Mouse (Mus musculus) frontal cortex, postnatal 25 days (tissue): ENCODE measurements around the gene Ndrg3.
"Not testable (repeated sequence)": the region's sequence is repeated elsewhere in the genome, so short reads cannot be mapped to it uniquely, and the experiment has no call there.

Experiments
- DNase-seq, 2 experiments: peaks; one replicate each; pipeline ENCODE4 v3.0.0; 2022; ENCODE audit warnings: low spot score in 2 of 2

Ndrg3 gene

GRCm38 (mm10) chr2:156937795-156938194 is 54.1 kb downstream of the Ndrg3 start:
- peak in 1 of 2 experiments; percentile 42 for DNase-seq

GRCm38 (mm10) chr2:156935005-156935404 is 56.9 kb downstream of the Ndrg3 start:
- DNase-seq = no peak

DNA sequence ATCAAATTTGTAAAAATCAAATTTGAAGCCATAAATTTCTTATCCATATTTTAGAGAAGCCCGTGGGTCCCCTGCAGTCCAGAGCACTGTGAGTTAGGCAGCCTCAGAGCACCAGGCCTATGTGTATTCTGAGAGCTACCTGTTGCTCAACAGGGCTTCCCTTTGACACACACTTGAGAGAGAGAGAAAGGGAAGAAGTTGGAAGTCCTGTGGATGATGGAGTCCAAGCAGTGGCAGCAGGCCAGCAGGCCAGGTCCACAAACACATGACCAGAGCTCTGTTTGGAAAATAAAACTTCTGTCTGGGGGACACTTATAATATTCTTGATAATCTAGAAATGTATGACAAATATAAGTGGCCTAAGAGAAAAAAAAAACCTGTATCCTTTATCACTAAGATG is 58.4 kb downstream of the Ndrg3 start:
- no peak for DNase-seq

GRCm38 (mm10) chr2:156931421-156931820 is 60.4 kb downstream of the Ndrg3 start:
- no peak for DNase-seq

GRCm38 (mm10) chr2:156930549-156930948 is 61.3 kb downstream of the Ndrg3 start:
- DNase-seq = no peak

DNA sequence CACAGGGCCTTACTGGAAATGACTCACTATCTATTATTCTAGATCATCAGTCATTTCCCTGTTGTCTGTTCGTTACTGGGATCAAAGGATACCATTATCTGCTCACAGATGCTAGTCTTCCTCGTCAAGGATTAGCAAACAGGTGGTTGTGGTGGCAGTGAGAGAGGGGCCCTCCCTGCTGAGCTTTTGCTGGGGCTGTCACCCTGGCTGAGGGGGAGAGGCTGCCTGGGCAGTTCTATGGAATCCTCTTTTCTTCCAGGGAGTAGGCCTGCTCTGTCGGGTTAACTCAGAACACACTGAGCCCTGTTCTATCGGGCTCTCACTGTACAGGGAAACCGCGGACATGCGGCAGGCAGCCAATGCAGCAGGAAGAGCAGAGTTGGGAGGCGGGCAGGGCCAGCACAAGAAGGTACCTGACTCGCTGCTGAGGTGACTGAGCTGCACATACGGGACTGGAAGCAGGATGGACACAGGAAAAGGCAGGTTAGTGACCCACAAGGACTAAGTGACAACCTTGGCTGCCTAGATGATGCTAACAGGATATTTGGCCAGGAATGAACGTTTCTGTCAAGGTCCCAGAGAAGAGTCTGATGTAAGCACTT is 62.2 kb downstream of the Ndrg3 start:
- DNase-seq = no peak

DNA sequence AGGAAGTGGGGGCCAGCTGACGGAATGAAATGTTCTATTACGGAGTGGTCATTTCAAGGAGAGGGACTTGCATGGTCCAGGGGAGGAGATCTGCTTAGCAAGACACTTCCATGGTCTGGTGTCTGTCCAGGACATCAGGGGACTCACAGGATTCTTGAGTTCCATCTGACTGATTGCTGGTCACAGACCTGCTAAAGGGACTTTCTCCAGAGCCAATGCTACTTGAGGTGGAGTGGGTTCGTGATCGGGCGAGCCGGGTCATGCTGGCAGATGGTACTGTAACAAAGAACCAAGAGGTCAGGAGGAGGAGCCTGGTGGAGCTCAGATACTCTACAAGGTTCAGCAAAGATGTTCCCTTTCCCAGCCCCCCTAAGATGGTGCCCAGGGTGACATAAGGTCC is 63.2 kb downstream of the Ndrg3 start:
- no peak for DNase-seq

DNA sequence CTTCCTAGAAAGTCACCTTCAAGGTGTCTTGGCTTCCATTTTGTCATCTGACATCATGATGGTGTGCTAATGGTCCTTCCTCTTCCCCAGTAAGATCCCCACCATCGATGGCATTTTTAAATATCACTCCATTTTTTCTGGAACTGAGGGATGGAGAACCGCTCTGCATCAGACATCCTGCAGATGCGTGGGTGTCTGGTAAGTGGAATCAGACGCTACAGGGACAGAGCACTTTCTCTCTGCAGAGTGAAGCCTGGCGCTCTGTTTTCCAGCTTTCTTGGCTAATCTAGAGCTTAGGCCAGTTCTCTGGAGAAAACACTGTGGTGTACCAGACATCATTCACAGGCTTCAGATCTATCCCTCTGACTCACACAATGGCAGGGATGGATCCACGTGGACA is 64.2 kb downstream of the Ndrg3 start:
- no peak for DNase-seq

- not testable (repeated sequence) for DNase-seq
Measured at GRCm38 (mm10) chr2:156925611-156926010, 66.2 kb downstream of the Ndrg3 start.

GRCm38 (mm10) chr2:156925075-156925474 is 66.8 kb downstream of the Ndrg3 start:
- DNase-seq = not testable (repeated sequence)

GRCm38 (mm10) chr2:156924210-156924898 is 67.5 kb downstream of the Ndrg3 start:
- no peak for DNase-seq

- no peak for DNase-seq
Measured at GRCm38 (mm10) chr2:156923057-156923456, 68.8 kb downstream of the Ndrg3 start.

DNA sequence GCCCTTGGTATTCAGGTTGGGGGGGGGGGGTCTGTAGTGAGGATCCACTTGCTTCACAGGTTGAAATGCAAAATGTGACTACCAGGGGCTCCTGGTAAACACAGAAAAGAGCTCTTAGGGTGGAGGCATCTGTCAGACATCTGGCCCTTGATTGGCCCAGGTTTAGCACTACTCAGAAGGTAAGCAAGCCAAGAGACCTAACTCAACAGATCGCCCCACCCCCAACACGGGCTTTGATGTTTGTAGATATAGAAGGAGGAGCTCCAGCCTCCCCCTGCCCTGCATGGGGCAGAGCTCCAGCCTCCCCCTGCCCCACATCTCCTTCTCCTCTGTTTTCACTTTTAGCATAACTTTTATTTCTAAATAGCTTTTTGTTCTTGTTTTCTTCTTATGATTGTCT is 72.1 kb downstream of the Ndrg3 start:
- DNase-seq = no peak

- not testable (repeated sequence) for DNase-seq
Measured at GRCm38 (mm10) chr2:156919191-156919590, 72.7 kb downstream of the Ndrg3 start.

DNA sequence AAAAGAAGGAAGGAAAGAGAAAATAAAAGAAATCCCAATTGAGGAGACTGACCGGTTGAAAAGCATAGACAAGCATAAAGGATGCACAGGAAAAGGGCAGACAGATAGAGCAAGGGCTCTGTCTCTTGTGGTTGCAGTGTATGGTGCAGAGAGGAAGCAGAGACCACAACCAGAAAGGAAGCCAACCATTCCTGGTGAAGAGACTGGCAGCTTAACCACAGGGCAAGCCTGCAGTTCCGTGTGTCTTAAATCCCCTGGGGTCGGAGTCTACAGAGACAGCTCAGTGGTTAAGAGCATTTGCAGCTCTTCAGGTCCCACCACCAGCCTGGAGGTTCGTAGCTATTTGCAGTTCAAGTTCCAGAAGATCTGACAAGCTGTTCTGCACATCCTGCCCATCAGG is 73.3 kb downstream of the Ndrg3 start:
- DNase-seq = no peak

GRCm38 (mm10) chr2:156916419-156917125 is 75.3 kb downstream of the Ndrg3 start:
- no peak for DNase-seq

- no peak for DNase-seq
Measured at GRCm38 (mm10) chr2:156915559-156915958, 76.3 kb downstream of the Ndrg3 start.

DNA sequence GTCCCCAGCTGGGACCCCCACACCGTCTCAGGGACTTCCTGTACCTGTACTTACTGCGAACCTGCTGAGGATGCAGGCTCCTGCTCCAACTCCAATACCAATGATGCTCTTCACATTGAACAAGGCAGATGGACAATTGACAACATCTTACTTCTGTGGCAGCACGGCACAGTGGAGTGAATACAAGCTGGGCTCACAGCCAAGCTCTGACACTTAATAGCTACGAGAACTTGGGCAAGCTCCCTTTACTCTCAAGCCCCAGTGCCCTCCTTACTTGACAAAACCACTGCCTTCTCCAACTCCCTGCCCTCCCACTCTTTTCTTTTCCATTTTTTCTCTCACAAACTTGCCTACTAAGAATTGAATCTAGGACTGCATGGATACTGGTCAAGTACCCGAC is 78.7 kb downstream of the Ndrg3 start:
- DNase-seq = no peak

DNA sequence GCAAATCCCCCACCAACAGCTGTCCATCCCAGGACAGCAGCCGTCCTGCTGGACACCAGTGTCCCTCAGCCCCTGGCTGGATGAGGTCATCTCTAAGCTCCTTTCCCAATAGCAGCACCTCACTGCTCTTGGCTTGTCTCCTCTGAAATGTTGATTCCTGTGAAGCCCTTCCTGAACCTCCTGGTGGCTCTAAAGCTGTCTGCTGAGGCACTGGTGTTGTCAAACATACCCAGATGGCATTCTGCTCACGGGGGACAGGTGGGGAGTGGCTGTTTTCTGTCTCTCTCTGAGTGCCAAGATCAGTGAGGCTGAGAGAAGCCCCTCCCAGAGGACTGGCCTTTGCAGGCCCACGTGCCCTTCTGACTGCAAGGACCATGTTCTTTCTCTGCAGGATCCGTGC is 85.9 kb downstream of the Ndrg3 start:
- not testable (repeated sequence) for DNase-seq

- DNase-seq = peak; percentile 65 to 67
Measured at GRCm38 (mm10) chr2:156904976-156905717, 86.7 kb downstream of the Ndrg3 start.

DNA sequence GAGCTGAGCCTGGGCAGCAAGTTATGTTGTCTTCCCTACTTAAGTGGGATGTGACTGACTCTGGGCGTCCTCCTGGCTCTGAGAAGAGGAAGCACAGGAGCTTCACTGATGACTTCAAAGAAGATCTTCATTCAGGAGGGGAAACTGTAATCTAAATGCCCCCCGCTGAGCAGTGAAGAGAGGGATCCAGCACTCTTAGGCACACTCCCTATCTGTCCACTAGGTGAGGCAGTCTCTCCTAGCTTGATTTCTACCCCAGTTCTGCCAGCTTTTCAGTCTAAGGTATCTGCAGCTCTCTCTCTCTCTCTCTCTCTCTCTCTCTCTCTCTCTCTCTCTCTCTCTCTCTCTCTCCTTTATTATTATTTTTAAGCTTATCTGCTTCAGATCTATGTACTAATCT is 88.5 kb downstream of the Ndrg3 start:
- no peak for DNase-seq

DNA sequence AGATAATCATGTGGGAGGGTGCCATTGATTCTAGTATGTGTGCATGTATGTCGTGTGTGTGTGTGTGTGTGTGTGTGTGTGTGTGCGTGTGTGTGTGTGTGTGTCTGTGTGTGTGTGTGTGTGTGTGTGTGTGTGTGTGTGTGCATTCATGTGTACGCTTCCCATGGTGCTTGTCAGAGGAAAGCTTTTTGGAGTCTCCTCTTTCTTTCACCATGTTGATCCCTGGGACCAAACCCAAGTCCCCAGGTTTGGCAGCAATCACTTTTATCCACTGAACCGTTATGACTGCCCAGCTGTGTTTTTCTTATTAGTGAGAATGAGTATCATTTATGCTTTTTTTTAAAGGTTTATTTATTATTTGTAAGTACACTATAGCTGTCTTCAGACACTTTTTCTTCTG is 89.4 kb downstream of the Ndrg3 start:
- not testable (repeated sequence) for DNase-seq
